Mouse (Mus musculus) E14TG2a.4 (cell line): ENCODE data around the gene Twf2.

ENCODE experiments used
- CTCF ChIP-seq: conservative IDR thresholded peaks from 2 replicates; pipeline ENCODE4 v1.5.1; 2014; ENCODE audit warnings: low read length
- POU5F1 ChIP-seq: IDR thresholded peaks from 2 replicates; pipeline ENCODE4 v1.6.1; 2014; ENCODE audit warnings: low read length, borderline replicate concordance

- TF ChIP-seq CTCF (no peak), POU5F1 (no peak)
Measured at GRCm38 (mm10) chr9:106222994-106223393, 20.1 kb downstream of the Twf2 start.
